Mouse (Mus musculus) mouse embryonic stem cell (cell line): Measurements from ENCODE around the gene Ipo11.
"Not testable (repeated sequence)": the region's sequence is repeated elsewhere in the genome, so short reads cannot be mapped to it uniquely, and the experiment has no call there.

Experiments used
- in situ Hi-C, 2 experiments: fragments of 300-500 bp; cut with MboI; formaldehyde crosslinking; loops; 1 replicate in 1 of 2; 3 replicates in 1 of 2; pipeline ENCODE4 v1.14.3; 2019 to 2020; ENCODE audit warnings: low sequenced_read_pairs in 2 of 2, low pct_unique_long_range_greater_than_20kb in 1 of 2, mixed read lengths in 1 of 2; ENCODE audit not compliant: unreplicated experiment in 1 of 2

Gene Ipo11

GRCm38 (mm10) chr13:106913125-106913736 is 23.5 kb downstream of the Ipo11 start:
- in situ Hi-C loops, result no loop called here

GRCm38 (mm10) chr13:106910096-106910495 is 26.7 kb downstream of the Ipo11 start:
- in situ Hi-C loops, result no loop called here

- in situ Hi-C loops, result no loop called here
Measured at GRCm38 (mm10) chr13:106907273-106907672, 29.5 kb downstream of the Ipo11 start.

- in situ Hi-C loops, result not testable (repeated sequence)
Measured at GRCm38 (mm10) chr13:106905154-106905553, 31.6 kb downstream of the Ipo11 start.

- in situ Hi-C loops, result no loop called here
Measured at GRCm38 (mm10) chr13:106904637-106905036, 32.1 kb downstream of the Ipo11 start.

- in situ Hi-C loops, result no loop called here
Measured at GRCm38 (mm10) chr13:106894284-106894683, 42.5 kb downstream of the Ipo11 start.

- in situ Hi-C loops, result no loop called here
Measured at GRCm38 (mm10) chr13:106893701-106894100, 43.1 kb downstream of the Ipo11 start.

GRCm38 (mm10) chr13:106893196-106893595 is 43.6 kb downstream of the Ipo11 start:
- in situ Hi-C loops, result no loop called here

GRCm38 (mm10) chr13:106887364-106887763 is 49.4 kb downstream of the Ipo11 start:
- in situ Hi-C loops, result no loop called here

GRCm38 (mm10) chr13:106884249-106884648 is 52.5 kb downstream of the Ipo11 start:
- in situ Hi-C loops, result no loop called here

GRCm38 (mm10) chr13:106876278-106876677 is 60.5 kb downstream of the Ipo11 start:
- in situ Hi-C loops, result no loop called here

- in situ Hi-C loops, result no loop called here
Measured at GRCm38 (mm10) chr13:106865547-106865946, 71.2 kb downstream of the Ipo11 start.

GRCm38 (mm10) chr13:106858779-106859178 is 78.0 kb downstream of the Ipo11 start:
- in situ Hi-C loops, result no loop called here

GRCm38 (mm10) chr13:106856556-106856955 is 80.2 kb downstream of the Ipo11 start:
- in situ Hi-C loops, result no loop called here

- in situ Hi-C loops, result no loop called here
Measured at GRCm38 (mm10) chr13:106847534-106847933, 89.2 kb downstream of the Ipo11 start.

- in situ Hi-C loops, result no loop called here
Measured at GRCm38 (mm10) chr13:106844928-106845327, 91.8 kb downstream of the Ipo11 start.

- in situ Hi-C loops, result no loop called here
Measured at GRCm38 (mm10) chr13:106842542-106842941, 94.2 kb downstream of the Ipo11 start.

GRCm38 (mm10) chr13:106838778-106839177 is 98.0 kb downstream of the Ipo11 start:
- in situ Hi-C loops, result no loop called here

- in situ Hi-C loops, result no loop called here
Measured at GRCm38 (mm10) chr13:106836527-106836879, 100.3 kb downstream of the Ipo11 start.

GRCm38 (mm10) chr13:106835844-106836526 is 100.8 kb downstream of the Ipo11 start:
- in situ Hi-C loops, result no loop called here
